Mouse (Mus musculus): ENCODE data around the gene Gm6871.
A peak's percentile ranks its signal among the peaks of the same experiment; 100 is the strongest.
"Not testable (repeated sequence)": the region's sequence is repeated elsewhere in the genome, so short reads cannot be mapped to it uniquely, and the experiment has no call there.

Gene Gm6871

GRCm38 (mm10) chr7:41573562-41573961 lies at the start of gene Gm6871:
Gene Gm6871, minus strand, starts transcription at chr7:41573662.
- DNase-seq (ENCODE audit: low spot score): not testable (repeated sequence)

- DNase-seq (ENCODE audit: low spot score): not testable (repeated sequence)
Measured at GRCm38 (mm10) chr7:41616241-41616640, 42.8 kb upstream of the Gm6871 start.

GRCm38 (mm10) chr7:41611654-41612053 lies 38.2 kb upstream of the Gm6871 start:
- DNase-seq (ENCODE audit: low spot score): no peak

GRCm38 (mm10) chr7:41599932-41600548 lies 26.6 kb upstream of the Gm6871 start:
- no peak for DNase-seq (ENCODE audit: low spot score)

- peak; percentile 80 for DNase-seq (ENCODE audit: low spot score)
Measured at GRCm38 (mm10) chr7:41599034-41599813, 25.8 kb upstream of the Gm6871 start, which contains the start of gene 2610021A01Rik. Gene 2610021A01Rik, plus strand, starts transcription at chr7:41599230.

GRCm38 (mm10) chr7:41598615-41599014 lies 25.2 kb upstream of the Gm6871 start:
- DNase-seq (ENCODE audit: low spot score): no peak

GRCm38 (mm10) chr7:41587831-41588230 lies 14.4 kb upstream of the Gm6871 start:
- not testable (repeated sequence) for DNase-seq (ENCODE audit: low spot score)

GRCm38 (mm10) chr7:41582028-41582427 lies 8.6 kb upstream of the Gm6871 start:
- no peak for DNase-seq (ENCODE audit: low spot score)

- DNase-seq (ENCODE audit: low spot score): no peak
Measured at GRCm38 (mm10) chr7:41577956-41578355, 4.5 kb upstream of the Gm6871 start.

- DNase-seq (ENCODE audit: low spot score): no peak
Measured at GRCm38 (mm10) chr7:41560681-41561080, 12.8 kb downstream of the Gm6871 start.

GRCm38 (mm10) chr7:41512672-41513071 lies 60.8 kb downstream of the Gm6871 start:
- no peak for DNase-seq (ENCODE audit: low spot score)

- DNase-seq (ENCODE audit: low spot score): no peak
Measured at GRCm38 (mm10) chr7:41512207-41512606, 61.3 kb downstream of the Gm6871 start.

GRCm38 (mm10) chr7:41502402-41502801 lies 71.1 kb downstream of the Gm6871 start:
- DNase-seq (ENCODE audit: low spot score): no peak

GRCm38 (mm10) chr7:41500151-41500934 lies 73.1 kb downstream of the Gm6871 start:
- DNase-seq (ENCODE audit: low spot score): peak; percentile 55

GRCm38 (mm10) chr7:41499389-41500049 lies 73.9 kb downstream of the Gm6871 start, which contains the start of the genes Gm20449 and AW146154:
Gene Gm20449, minus strand, starts transcription at chr7:41499417.
Gene AW146154, minus strand, starts transcription at chr7:41499890.
- peak; percentile 99 for DNase-seq (ENCODE audit: low spot score)

GRCm38 (mm10) chr7:41499018-41499388 lies 74.5 kb downstream of the Gm6871 start:
- DNase-seq (ENCODE audit: low spot score): not testable (repeated sequence)

- not testable (repeated sequence) for DNase-seq (ENCODE audit: low spot score)
Measured at GRCm38 (mm10) chr7:41498464-41498863, 75.0 kb downstream of the Gm6871 start.

GRCm38 (mm10) chr7:41497871-41498270 lies 75.6 kb downstream of the Gm6871 start:
- DNase-seq (ENCODE audit: low spot score): no peak

Measured in urinary bladder, postnatal 25 days (tissue).